Mouse (Mus musculus) kidney, adult 2 months (tissue): ENCODE measurements around the gene Krt6a.

ENCODE experiments used
- CTCF ChIP-seq: fragments of 200-500 bp; conservative IDR thresholded peaks from 2 replicates; pipeline ENCODE4 v1.5.1; 2011; ENCODE audit warnings: low read depth, mild to moderate bottlenecking, control low read depth, low read length, moderate library complexity, mixed read lengths; ENCODE audit not compliant: insufficient read depth, insufficient read length
- POLR2A ChIP-seq: fragments of 200-500 bp; IDR thresholded peaks from one replicate; pipeline ENCODE4 v1.6.1; 2011; ENCODE audit warnings: low read depth, low read length, control low read depth

- no peak for TF ChIP-seq POLR2A
- TF ChIP-seq CTCF: no peak
Observed at GRCm38 (mm10) chr15:101675978-101676377, 18.1 kb downstream of the Krt6a start.
